Mouse (Mus musculus) hindbrain, embryonic 11.5 days (tissue): ENCODE measurements around the gene Cluh. TPM values are rescaled to one million over a fixed set of nuclear protein-coding genes. Genes with fewer than 3 reads are reported as not detected.

Source experiments
- ATAC-seq: fragments of 200-750 bp; cut with Nextera tagmentation; 2 replicates; pipeline ENCODE4 v1.8.0; 2017; ENCODE audit warnings: mild to moderate bottlenecking, moderate TSS enrichment, moderate library complexity; ENCODE audit not compliant: low FRiP score
- DNase-seq: peaks from one replicate; pipeline ENCODE4 v3.0.0-alpha.2; 2015; ENCODE audit warnings: low spot score
- H3K27ac ChIP-seq: fragments of 300-500 bp; sonication (generic); 2 replicates; pipeline ENCODE4 v1.5.1; 2014; ENCODE audit warnings: mild to moderate bottlenecking, low read depth, low read length
- H3K27me3 ChIP-seq: fragments of 300-500 bp; sonication (generic); 2 replicates; pipeline ENCODE4 v1.6.1; 2014; ENCODE audit warnings: mild to moderate bottlenecking, low read length, moderate library complexity, mixed read lengths; ENCODE audit not compliant: control insufficient read depth, insufficient read depth
- H3K36me3 ChIP-seq: fragments of 300-500 bp; sonication (generic); 2 replicates; pipeline ENCODE4 v1.6.1; 2014; ENCODE audit warnings: mild to moderate bottlenecking, low read length, moderate library complexity, mixed read lengths; ENCODE audit not compliant: control insufficient read depth, insufficient read depth
- H3K4me1 ChIP-seq: fragments of 300-500 bp; sonication (generic); replicated peaks from 2 replicates; pipeline ENCODE4 v1.6.1; 2014; ENCODE audit warnings: low read length, mixed read lengths; ENCODE audit not compliant: control insufficient read depth, insufficient read depth
- H3K4me2 ChIP-seq: fragments of 300-500 bp; sonication (generic); replicated peaks from 2 replicates; pipeline ENCODE4 v1.6.1; 2014; ENCODE audit warnings: mild to moderate bottlenecking, low read depth, low read length
- H3K4me3 ChIP-seq: fragments of 300-500 bp; sonication (generic); 2 replicates; pipeline ENCODE4 v1.5.1; 2014; ENCODE audit warnings: low read depth, low read length
- H3K9ac ChIP-seq: fragments of 300-500 bp; sonication (generic); 2 replicates; pipeline ENCODE4 v1.6.1; 2014; ENCODE audit warnings: low read depth, low read length
- H3K9me3 ChIP-seq: fragments of 300-500 bp; sonication (generic); 2 replicates; pipeline ENCODE4 v1.6.1; 2016; ENCODE audit warnings: low read length; ENCODE audit not compliant: control insufficient read depth
- WGBS: fragments of 180-500 bp; shearing (Covaris S2); extraction: QIAGEN DNeasy Blood & Tissue Kit; methylation state at CpG from one replicate; pipeline ENCODE4 v1.1.7; 2014; 5-methylcytosine and 5-hydroxymethylcytosine counted together
- polyA plus RNA-seq: library from polyadenylated mRNA; unstranded; fragments of >200 nt; fragmentation: Nextera tagmentation; extraction: Ambion mirVana; gene quantifications from 2 replicates; pipeline ENCODE4 v1.2.1, GENCODE M21; 2014

The Cluh gene
- polyA plus RNA-seq, 1 experiment from 2014 or later, result 8.0 TPM

GRCm38 (mm10) chr11:74674713-74675112 is 25.4 kb downstream of the Cluh start:
- Histone ChIP-seq H3K27ac (no peak overlapping the region), H3K4me1 (no peaks in the 10 kb centered on the region), H3K4me2 (no peak overlapping the region), H3K9ac (no peak overlapping the region), H3K36me3 (0 out of 2 replicates have a peak, but pooled peaks cover 7% of the 10 kb centered on the region), H3K4me3 (no peak overlapping the region), H3K27me3 (no peaks in the 10 kb centered on the region), H3K9me3 (no peaks in the 10 kb centered on the region)
- DNase-seq, result no peak
- no peak for ATAC-seq
- WGBS, result 94% methylated on average over 8 of the region's 8 CpGs

GRCm38 (mm10) chr11:74675156-74675555 is 25.9 kb downstream of the Cluh start:
- Histone ChIP-seq H3K27ac (no peak overlapping the region), H3K4me1 (no peaks in the 10 kb centered on the region), H3K9ac (no peak overlapping the region), H3K4me3 (no peak overlapping the region), H3K36me3 (0 out of 2 replicates have a peak, but pooled peaks cover 7% of the 10 kb centered on the region), H3K9me3 (no peaks in the 10 kb centered on the region), H3K4me2 (no peak overlapping the region), H3K27me3 (no peaks in the 10 kb centered on the region)
- DNase-seq, result no peak
- 90% methylated on average over 4 of the region's 4 CpGs for WGBS
- no peak for ATAC-seq

- H3K4me3 ChIP-seq, result no peak overlapping the region
- no peaks in the 10 kb centered on the region for H3K9me3 ChIP-seq
- no peak for DNase-seq
- ATAC-seq, result no peak
- H3K9ac ChIP-seq, result no peak overlapping the region
- 87% methylated on average over 1 of the region's 1 CpGs for WGBS
- H3K27ac ChIP-seq, result no peak overlapping the region
- 0 out of 2 replicates have a peak, but pooled peaks cover 2% of the 10 kb centered on the region for H3K36me3 ChIP-seq
- no peak overlapping the region for H3K4me2 ChIP-seq
- H3K4me1 ChIP-seq, result no peaks in the 10 kb centered on the region
- H3K27me3 ChIP-seq, result no peaks in the 10 kb centered on the region
These were observed 42.9 kb downstream of the Cluh start for GRCm38 (mm10) chr11:74692151-74692550.

- H3K9ac ChIP-seq, result no peak overlapping the region
- ATAC-seq, result no peak
- WGBS, result 92% methylated on average over 2 of the region's 2 CpGs
- H3K27ac ChIP-seq, result no peak overlapping the region
- no peaks in the 10 kb centered on the region for H3K9me3 ChIP-seq
- no peak for DNase-seq
- H3K36me3 ChIP-seq, result 0 out of 2 replicates have a peak, but pooled peaks cover 2% of the 10 kb centered on the region
- no peaks in the 10 kb centered on the region for H3K27me3 ChIP-seq
- H3K4me3 ChIP-seq, result no peak overlapping the region
- no peaks in the 10 kb centered on the region for H3K4me1 ChIP-seq
- no peak overlapping the region for H3K4me2 ChIP-seq
These were observed 50.2 kb downstream of the Cluh start for GRCm38 (mm10) chr11:74699505-74699904.

- H3K4me1 ChIP-seq, result no peaks in the 10 kb centered on the region
- no peak for ATAC-seq
- WGBS, result 96% methylated on average over 2 of the region's 2 CpGs
- H3K9ac ChIP-seq, result no peak overlapping the region
- no peaks in the 10 kb centered on the region for H3K9me3 ChIP-seq
- DNase-seq, result no peak
- H3K27me3 ChIP-seq, result no peaks in the 10 kb centered on the region
- no peaks in the 10 kb centered on the region for H3K36me3 ChIP-seq
- H3K4me2 ChIP-seq, result no peak overlapping the region
- H3K4me3 ChIP-seq, result no peak overlapping the region
- no peak overlapping the region for H3K27ac ChIP-seq
These were observed 54.8 kb downstream of the Cluh start for GRCm38 (mm10) chr11:74704068-74704467.

- 70% methylated on average over 1 of the region's 1 CpGs for WGBS
These were observed 59.5 kb downstream of the Cluh start for GRCm38 (mm10) chr11:74708781-74709180.

GRCm38 (mm10) chr11:74710671-74711070 is 61.4 kb downstream of the Cluh start:
- H3K27me3 ChIP-seq, result no peaks in the 10 kb centered on the region
- no peak overlapping the region for H3K4me2 ChIP-seq
- no peak for DNase-seq
- no peak for ATAC-seq
- H3K9ac ChIP-seq, result no peak overlapping the region
- WGBS, result 95% methylated on average over 1 of the region's 1 CpGs
- H3K36me3 ChIP-seq, result no peaks in the 10 kb centered on the region
- no peaks in the 10 kb centered on the region for H3K9me3 ChIP-seq
- H3K4me3 ChIP-seq, result no peak overlapping the region
- no peaks in the 10 kb centered on the region for H3K4me1 ChIP-seq
- H3K27ac ChIP-seq, result no peak overlapping the region

More at GRCm38 (mm10) chr11:74708781-74709180, 59.5 kb downstream of the Cluh start:
- Histone ChIP-seq H3K9ac (no peak overlapping the region), H3K27ac (no peak overlapping the region), H3K27me3 (no peaks in the 10 kb centered on the region), H3K36me3 (no peaks in the 10 kb centered on the region), H3K4me1 (no peaks in the 10 kb centered on the region), H3K4me2 (no peak overlapping the region), H3K9me3 (no peaks in the 10 kb centered on the region), H3K4me3 (no peak overlapping the region)
- ATAC-seq (no peak), DNase-seq (no peak)

- no peak overlapping the region for H3K4me3 ChIP-seq
- ATAC-seq (no peak), DNase-seq (no peak)
- H3K27ac ChIP-seq, result no peak overlapping the region
- no peaks in the 10 kb centered on the region for H3K27me3 ChIP-seq
- no peaks in the 10 kb centered on the region for H3K36me3 ChIP-seq
- H3K4me2 ChIP-seq, result no peak overlapping the region
- no peak overlapping the region for H3K9ac ChIP-seq
- WGBS, result 93% methylated on average over 3 of the region's 3 CpGs
- H3K4me1 ChIP-seq, result no peaks in the 10 kb centered on the region
- H3K9me3 ChIP-seq, result no peaks in the 10 kb centered on the region
These were observed 66.8 kb downstream of the Cluh start for GRCm38 (mm10) chr11:74715971-74716525.
